Mouse (Mus musculus): ENCODE measurements around the gene Drap1. TPM values are rescaled to one million over a fixed set of nuclear protein-coding genes. Genes with fewer than 3 reads are reported as not detected.
A peak's percentile ranks its signal among the peaks of the same experiment; 100 is the strongest.

Drap1 gene
- total and polyA plus RNA-seq, 3 experiments = 183 to 307 TPM; not detected in 1

DNA sequence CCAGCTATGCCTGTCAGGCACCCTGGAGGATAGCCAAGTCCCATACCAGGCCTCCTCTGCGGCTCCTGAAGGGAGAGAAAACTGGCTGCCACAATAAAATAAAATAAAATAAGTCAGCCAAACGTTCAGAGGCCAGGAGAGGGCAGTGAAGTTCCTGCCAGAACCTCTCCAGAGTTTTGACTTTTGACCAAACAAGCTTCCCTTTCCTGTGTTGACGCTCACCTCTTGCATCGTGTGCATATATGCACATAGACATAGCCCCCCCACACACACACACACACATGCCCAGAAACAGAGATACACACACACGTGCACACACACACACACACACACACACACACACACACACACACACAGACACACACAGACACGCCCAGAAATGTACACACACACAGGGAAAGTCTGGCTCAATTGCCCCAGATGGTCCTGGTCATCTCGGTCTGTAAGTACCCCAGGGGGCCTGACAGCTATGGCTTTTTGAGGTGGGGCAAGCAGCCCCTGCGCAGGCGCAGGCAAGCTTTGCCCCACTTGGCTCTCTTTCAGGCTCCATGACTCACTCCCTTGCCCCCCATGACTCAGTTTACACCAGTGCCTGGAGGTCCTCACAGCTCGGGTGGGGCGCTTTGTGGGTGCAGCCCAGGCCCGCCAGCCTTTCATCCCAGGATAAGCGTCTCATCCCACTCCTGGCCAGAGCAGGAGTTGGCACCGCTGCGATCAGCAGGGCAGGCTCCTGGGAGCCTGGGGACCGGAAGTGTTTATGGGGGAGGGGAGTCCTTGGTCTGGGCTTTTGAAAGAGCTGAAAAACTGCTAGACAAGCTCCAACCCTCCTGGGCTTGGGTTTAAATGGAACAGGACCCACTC, 8.4 kb upstream of the Drap1 start:
- no peaks in the 10 kb centered on the region for H3K9me3 ChIP-seq (replicated peaks; ENCODE audit: insufficient read depth, low read length)
- peaks cover 0 to 9% of the 10 kb centered on the region in 2 experiments; a peak in 2 of 4 replicates for H3K36me3 ChIP-seq (ENCODE audit: control insufficient read depth in 1 of 2, insufficient read depth in 2 of 2, low read length in 2 of 2)
- peak overlapping the region; percentile 70 to 71 for H3K4me3 ChIP-seq (ENCODE audit: control insufficient read depth in 1 of 2, insufficient read depth in 1 of 2, low read depth in 2 of 2, low read length in 2 of 2)
- peak overlapping the region; percentile 53 for H3K27ac ChIP-seq (ENCODE audit: control insufficient read depth, low read depth, low read length)
- peak; percentile 83 for DNase-seq (ENCODE audit: low read depth, low spot score)
- H3K79me2 ChIP-seq (ENCODE audit: control insufficient read depth, insufficient read depth, low read length, poor library complexity) = no peaks in the 10 kb centered on the region; the same call in 1 of the 2 replicates
- H3K9ac ChIP-seq (ENCODE audit: control insufficient read depth, low read depth, low read length, poor library complexity, severe bottlenecking) = peak overlapping the region; percentile 79
- peaks cover 5 to 16% of the 10 kb centered on the region in 2 experiments for H3K4me1 ChIP-seq (ENCODE audit: control insufficient read depth in 1 of 2, insufficient read depth in 2 of 2, low read length in 2 of 2)
- no peaks in the 10 kb centered on the region for H3K27me3 ChIP-seq (ENCODE audit: control insufficient read depth in 1 of 2, insufficient read depth in 2 of 2, low read length in 2 of 2)
- TF ChIP-seq MXI1 (IDR thresholded peaks at IDR 0.05; ENCODE audit: low read depth, low read length) (peak; percentile 76; the same call in 1 of the 2 replicates), RAD21 (IDR thresholded peaks at IDR 0.05; ENCODE audit: low read depth, low read length) (peak; percentile 58), MAX (IDR thresholded peaks at IDR 0.05; ENCODE audit: low read length) (0 out of 2 replicates have a peak, but pooled peaks have one; percentile 51), MEF2A (IDR thresholded peaks at IDR 0.05; ENCODE audit: extremely low read depth, insufficient replicate concordance, low read depth, low read length, poor library complexity, severe bottlenecking) (no peak), CHD2 (IDR thresholded peaks at IDR 0.05; ENCODE audit: low read length) (peak; percentile 37; the same call in 1 of the 2 replicates), KAT2A (conservative IDR thresholded peaks at IDR 0.05; ENCODE audit: low read depth, low read length) (no peak; the same call in 1 of the 2 replicates), ZC3H11A (IDR thresholded peaks at IDR 0.05; ENCODE audit: low read depth, low read length) (no peak), JUND (IDR thresholded peaks at IDR 0.05; ENCODE audit: low read depth, low read length) (no peak; the same call in 1 of the 2 replicates), MAZ (IDR thresholded peaks at IDR 0.05; ENCODE audit: low read depth, low read length) (peak; percentile 12; the same call in 1 of the 2 replicates), CTCF (IDR thresholded peaks at IDR 0.05 in 2 of 3, conservative IDR thresholded peaks at IDR 0.05 in 1 of 3; ENCODE audit: control insufficient read depth in 1 of 3, insufficient read depth in 1 of 3, low read depth in 2 of 3, low read length in 3 of 3, poor library complexity in 1 of 3, severe bottlenecking in 1 of 3) (peak; percentile 30 to 70 (median 49); a peak in 5 of 6 replicates), ZKSCAN1 (IDR thresholded peaks at IDR 0.05; ENCODE audit: low read depth, low read length) (no peak), ZNF384 (IDR thresholded peaks at IDR 0.05; ENCODE audit: low read depth, low read length) (no peak), USF1 (IDR thresholded peaks at IDR 0.05; ENCODE audit: low read depth, low read length) (no peak), BHLHE40 (IDR thresholded peaks at IDR 0.05; ENCODE audit: borderline replicate concordance, low read depth, low read length) (no peak), E2F4 (IDR thresholded peaks at IDR 0.05; ENCODE audit: borderline replicate concordance, low read depth, low read length) (no peak), MAFK (IDR thresholded peaks at IDR 0.05; ENCODE audit: borderline replicate concordance, low read depth, low read length) (no peak), EP300 (IDR thresholded peaks at IDR 0.05; ENCODE audit: low read depth in 1 of 2, low read length in 2 of 2) (peak in 1 of 2 experiments; percentile 20; a peak in 1 of 4 replicates), ZMIZ1 (IDR thresholded peaks at IDR 0.05; ENCODE audit: low read depth, low read length) (peak; percentile 73; the same call in 1 of the 2 replicates), NRF1 (IDR thresholded peaks at IDR 0.05; ENCODE audit: insufficient read depth, low read depth, low read length, poor library complexity, severe bottlenecking) (peak; percentile 89), HCFC1 (IDR thresholded peaks at IDR 0.05; ENCODE audit: low read depth, low read length) (peak; percentile 67), MYC (IDR thresholded peaks at IDR 0.05; ENCODE audit: low read depth, low read length) (no peak), TCF12 (IDR thresholded peaks at IDR 0.05; ENCODE audit: low read depth, low read length) (peak; percentile 48; the same call in 1 of the 2 replicates), USF2 (IDR thresholded peaks at IDR 0.05; ENCODE audit: borderline replicate concordance in 1 of 2, insufficient read depth in 1 of 2, low read depth in 1 of 2, low read length in 2 of 2) (no peak), NELFE (IDR thresholded peaks at IDR 0.05; ENCODE audit: low read depth, low read length) (peak; percentile 49), UBTF (IDR thresholded peaks at IDR 0.05; ENCODE audit: borderline replicate concordance, insufficient read depth, low read depth, low read length) (0 out of 2 replicates have a peak, but pooled peaks have one; percentile 65), POLR2AphosphoS5 (IDR thresholded peaks at IDR 0.05; ENCODE audit: borderline replicate concordance, low read depth, low read length) (no peak), TAL1 (IDR thresholded peaks at IDR 0.05; ENCODE audit: low read length) (no peak), ETS1 (IDR thresholded peaks at IDR 0.05; ENCODE audit: low read depth, low read length) (peak; percentile 44), POLR2A (IDR thresholded peaks at IDR 0.05; ENCODE audit: control insufficient read depth in 1 of 2, insufficient read depth in 1 of 2, low read depth in 1 of 2, low read length in 2 of 2, poor library complexity in 1 of 2) (peak in 1 of 2 experiments; percentile 53; a peak in 1 of 4 replicates), RCOR1 (IDR thresholded peaks at IDR 0.05; ENCODE audit: low read depth, low read length) (no peak), GATA1 (IDR thresholded peaks at IDR 0.05; ENCODE audit: low read depth, low read length) (no peak), POLR2AphosphoS2 (IDR thresholded peaks at IDR 0.05; ENCODE audit: low read length) (no peak), SMC3 (IDR thresholded peaks at IDR 0.05; ENCODE audit: low read depth, low read length) (peak; percentile 50), TBP (IDR thresholded peaks at IDR 0.05; ENCODE audit: low read depth, low read length) (peak; percentile 57; the same call in 1 of the 2 replicates)
